Mouse (Mus musculus): ENCODE measurements at regions not wholly inside any gene's neighbourhood (a gene's known extent, or its start where the extent isn't known, plus 50 kb on each side); places are given as distances from the start of the nearest gene placed in this dataset.

- DNase-seq (ENCODE audit: extremely low spot score in 1 of 2, low spot score in 1 of 2) = no peak
These were observed 339.6 kb upstream of the Ddi1 start for GRCm38 (mm10) chr9:6609284-6609627.

GRCm38 (mm10) chr9:6608428-6609283 is 339.0 kb upstream of the Ddi1 start:
- peak in 1 of 2 experiments; percentile 1 for DNase-seq (ENCODE audit: extremely low spot score in 1 of 2, low spot score in 1 of 2)
